Mouse (Mus musculus) regulatory T cell (primary cell): ENCODE results near the gene Rasal3.

Source experiments
- in situ Hi-C: fragments of 300-600 bp; cut with MboI, MseI; formaldehyde crosslinking; loops from one replicate; pipeline ENCODE4 v1.15.1; 2025; ENCODE audit warnings: high pct_unique_total_duplicates

Gene Rasal3

DNA sequence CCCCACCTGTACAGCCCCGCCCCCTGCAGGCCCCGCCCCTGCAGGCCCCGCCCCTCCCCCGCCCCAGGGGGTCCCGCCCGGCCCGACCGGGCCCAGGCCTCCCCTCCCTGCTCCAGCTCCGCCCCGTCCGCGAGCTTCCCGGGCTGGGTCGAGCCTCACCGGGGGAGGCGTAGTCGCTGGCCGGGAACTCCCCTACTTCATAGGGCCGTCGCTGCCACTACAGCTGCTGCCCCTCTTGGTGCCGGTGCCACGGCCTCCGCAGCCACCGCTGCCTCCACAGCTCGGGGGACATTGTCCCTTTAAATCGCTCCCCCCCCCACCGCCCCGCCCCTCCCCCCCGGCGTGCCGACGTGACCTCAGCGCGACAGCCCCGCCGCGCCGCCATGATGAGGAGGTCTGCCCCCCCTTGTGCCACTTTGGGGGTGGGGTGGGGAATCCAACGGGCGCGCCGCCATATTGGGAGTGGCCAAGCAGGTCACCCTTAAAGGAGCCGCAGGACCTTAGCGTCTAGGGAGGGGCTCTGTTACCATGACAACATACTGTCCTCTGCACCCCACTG is 14.2 kb downstream of the Rasal3 start, which contains the start of gene Wiz:
Wiz (minus strand) TSS at position 339 of the 559 bp plus-strand sequence.
- in situ Hi-C loops = no loop called here

- in situ Hi-C loops = no loop called here
These were observed 14.8 kb downstream of the Rasal3 start for GRCm38 (mm10) chr17:32388370-32389100.

DNA sequence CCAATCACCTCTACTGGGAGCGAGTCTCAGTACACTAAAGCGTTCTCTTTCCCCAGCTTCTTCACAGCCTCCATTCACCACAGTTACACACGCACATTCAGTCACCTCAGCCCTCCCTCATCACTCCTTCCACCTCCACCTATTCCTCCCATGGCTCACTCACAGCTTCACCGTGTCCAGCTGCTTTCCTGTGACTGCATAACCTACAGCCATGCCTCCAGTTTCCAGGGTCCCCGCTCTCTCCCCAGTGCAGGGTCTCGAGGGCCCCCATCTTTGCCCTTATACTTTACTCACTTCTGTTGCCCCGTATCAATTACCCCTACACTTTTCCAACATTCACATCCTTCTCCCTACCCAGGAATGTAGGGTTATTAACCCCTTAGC is 15.4 kb downstream of the Rasal3 start:
- in situ Hi-C loops = no loop called here

- in situ Hi-C loops = no loop called here
These were observed 16.5 kb downstream of the Rasal3 start for GRCm38 (mm10) chr17:32386659-32387432.

GRCm38 (mm10) chr17:32383661-32384060 is 19.7 kb downstream of the Rasal3 start:
- in situ Hi-C loops = no loop called here

GRCm38 (mm10) chr17:32382576-32382975 is 20.8 kb downstream of the Rasal3 start:
- in situ Hi-C loops = no loop called here

DNA sequence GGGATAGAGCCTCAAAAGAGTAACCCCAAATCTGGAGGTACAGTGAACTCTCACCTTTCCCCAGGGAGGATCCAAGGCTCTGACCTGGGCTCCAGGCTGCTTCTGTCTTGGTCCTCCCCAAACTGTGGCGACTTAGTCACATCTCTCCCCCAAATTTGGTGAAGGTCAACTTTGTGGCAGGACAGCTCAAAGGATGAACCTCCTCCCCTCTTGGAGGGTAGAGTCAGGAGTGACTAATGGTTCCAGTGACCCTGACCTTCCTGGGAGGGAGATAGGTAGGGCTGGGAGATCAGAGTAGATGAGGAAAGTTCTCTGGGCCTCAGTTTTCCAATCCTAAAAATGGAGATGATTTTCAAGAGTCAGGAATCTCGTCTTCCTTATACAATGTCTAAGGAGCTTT is 24.6 kb downstream of the Rasal3 start:
- in situ Hi-C loops = no loop called here

DNA sequence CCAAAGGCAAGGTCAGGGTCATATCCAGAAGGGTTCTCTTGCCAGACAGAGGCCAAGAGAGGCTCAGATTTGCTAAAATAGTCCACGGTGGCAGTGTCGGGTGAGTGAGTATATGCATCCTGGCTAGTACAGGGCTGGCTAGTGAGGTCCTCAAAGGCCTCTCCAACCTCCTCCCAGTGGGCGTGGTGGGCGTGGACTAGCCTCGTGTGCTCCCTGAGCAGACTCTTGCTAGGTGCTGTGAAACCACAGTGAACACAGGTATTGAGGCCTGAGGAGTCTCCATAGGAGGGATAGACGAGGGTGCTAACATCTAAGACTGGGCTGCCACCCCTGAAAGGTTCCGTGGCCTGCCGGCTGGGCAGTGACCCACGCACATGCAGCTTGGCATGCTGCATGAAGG is 26.2 kb downstream of the Rasal3 start:
- in situ Hi-C loops = no loop called here

DNA sequence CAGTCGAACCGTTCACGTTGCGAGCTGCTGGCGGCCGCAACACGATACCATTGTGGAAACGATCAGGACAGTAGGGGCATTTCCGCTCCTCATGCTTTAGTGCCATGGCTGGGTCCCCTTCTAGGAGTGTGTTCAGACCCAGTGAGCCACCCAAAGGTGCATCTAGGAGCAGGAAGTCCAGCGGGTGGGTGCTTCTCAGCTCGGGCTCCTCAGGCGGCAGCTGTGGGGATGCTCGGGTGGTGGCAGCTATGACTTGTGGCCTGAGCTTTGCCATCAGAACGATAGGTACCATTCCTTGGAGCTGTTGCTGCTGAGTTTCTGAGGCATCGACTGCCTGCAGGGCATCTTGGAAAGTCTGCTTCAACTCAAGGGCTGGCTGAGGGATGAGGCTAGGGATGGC is 26.9 kb downstream of the Rasal3 start:
- in situ Hi-C loops = no loop called here

DNA sequence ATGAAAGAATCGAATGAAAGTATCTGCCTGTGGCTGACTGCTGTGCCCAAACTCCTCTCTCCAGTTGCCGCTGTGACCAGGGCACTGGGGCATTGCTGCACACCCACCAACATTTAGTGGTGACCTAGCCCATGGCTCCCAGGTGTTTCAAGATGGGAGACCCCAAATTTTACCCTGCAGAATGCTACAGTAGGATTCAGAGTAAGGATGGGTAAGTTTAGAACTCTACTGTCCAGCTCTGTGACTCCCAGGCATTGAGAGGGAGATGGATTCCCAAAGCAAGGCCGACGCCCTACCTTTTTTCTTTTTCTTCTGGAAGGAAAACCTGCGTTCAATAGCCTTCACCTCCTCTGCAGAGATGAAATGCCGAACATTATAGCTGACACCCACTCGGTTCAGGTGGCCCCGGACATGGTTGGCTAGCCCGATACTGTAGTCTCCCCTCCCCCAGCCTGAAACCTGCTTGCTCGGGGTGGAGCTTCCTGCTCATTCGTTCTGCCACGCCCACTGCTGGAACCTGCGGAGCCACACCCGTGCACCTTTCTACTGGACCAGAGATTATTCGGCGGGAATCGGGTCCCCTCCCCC is 34.3 kb downstream of the Rasal3 start:
- in situ Hi-C loops = no loop called here

- in situ Hi-C loops = no loop called here
These were observed 35.7 kb downstream of the Rasal3 start for GRCm38 (mm10) chr17:32367706-32368105.

GRCm38 (mm10) chr17:32365296-32365695 is 38.1 kb downstream of the Rasal3 start:
- in situ Hi-C loops = no loop called here

GRCm38 (mm10) chr17:32364850-32365249 is 38.5 kb downstream of the Rasal3 start:
- in situ Hi-C loops = no loop called here

- in situ Hi-C loops = no loop called here
These were observed 39.1 kb downstream of the Rasal3 start for GRCm38 (mm10) chr17:32364331-32364730.

DNA sequence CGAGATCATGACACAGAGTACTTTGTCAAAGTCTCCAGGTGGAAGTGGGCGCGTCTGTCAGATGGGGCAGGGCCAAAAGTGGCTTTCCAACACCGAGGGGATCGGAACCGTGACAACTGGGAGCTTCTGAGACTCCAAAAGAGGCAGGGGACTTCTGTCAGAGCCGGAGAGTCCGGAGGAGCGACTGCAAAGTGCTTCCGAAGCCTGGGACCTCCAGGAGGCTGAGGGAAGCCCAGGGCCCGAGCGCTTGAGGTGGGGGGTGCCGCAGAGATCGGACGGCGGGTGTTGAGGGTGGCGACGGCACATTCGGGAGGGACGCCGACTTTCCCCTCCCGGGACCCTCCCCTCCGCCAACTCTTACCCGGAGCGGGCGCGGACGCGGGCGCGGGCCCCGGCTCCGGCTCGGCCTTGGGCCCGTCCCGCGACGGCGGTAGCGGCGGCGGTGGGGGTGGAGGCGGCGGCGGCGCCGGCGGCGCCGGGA is 39.5 kb downstream of the Rasal3 start:
- in situ Hi-C loops = no loop called here

GRCm38 (mm10) chr17:32362686-32363085 is 40.7 kb downstream of the Rasal3 start:
- in situ Hi-C loops = no loop called here

DNA sequence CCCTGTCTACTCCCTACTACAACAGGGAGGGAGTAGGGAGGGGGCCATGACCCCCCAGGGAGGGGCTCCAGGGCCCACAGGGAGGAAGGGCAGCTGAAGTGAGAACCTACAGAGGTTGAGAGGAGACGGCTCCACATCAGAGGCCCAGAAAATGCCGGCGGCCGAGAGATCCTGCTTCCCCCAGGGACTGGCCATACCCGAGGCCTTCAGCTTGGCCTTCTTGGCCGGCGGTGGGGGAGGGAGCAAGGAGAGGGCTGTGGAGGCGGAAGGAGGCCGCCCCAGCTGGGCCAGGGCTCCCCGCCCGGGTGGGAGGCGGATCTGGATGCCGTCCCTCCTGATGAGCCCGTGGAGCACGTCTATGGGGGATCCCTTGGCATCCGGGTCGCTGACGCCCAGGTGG is 43.5 kb downstream of the Rasal3 start:
- in situ Hi-C loops = no loop called here

DNA sequence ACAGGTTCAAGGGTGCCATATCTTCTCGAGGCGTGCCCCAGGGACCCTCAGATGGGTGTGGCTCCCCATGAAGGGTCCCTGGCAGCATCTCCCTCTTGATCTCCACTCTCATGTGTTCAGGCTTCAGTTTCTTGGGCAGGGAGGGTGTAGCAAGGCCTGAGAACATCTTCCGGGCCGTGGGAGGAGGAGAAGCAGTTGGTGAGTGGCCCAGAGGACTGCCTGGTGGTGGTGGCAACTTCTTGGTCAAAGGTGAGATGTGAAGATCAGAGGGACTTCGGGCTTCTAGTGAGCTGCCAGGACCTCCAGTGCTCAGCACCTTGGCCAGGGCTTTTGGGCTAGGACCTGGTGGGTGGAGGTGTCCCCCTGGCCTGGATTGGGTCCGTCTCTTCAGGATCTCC is 44.4 kb downstream of the Rasal3 start:
- in situ Hi-C loops = no loop called here

DNA sequence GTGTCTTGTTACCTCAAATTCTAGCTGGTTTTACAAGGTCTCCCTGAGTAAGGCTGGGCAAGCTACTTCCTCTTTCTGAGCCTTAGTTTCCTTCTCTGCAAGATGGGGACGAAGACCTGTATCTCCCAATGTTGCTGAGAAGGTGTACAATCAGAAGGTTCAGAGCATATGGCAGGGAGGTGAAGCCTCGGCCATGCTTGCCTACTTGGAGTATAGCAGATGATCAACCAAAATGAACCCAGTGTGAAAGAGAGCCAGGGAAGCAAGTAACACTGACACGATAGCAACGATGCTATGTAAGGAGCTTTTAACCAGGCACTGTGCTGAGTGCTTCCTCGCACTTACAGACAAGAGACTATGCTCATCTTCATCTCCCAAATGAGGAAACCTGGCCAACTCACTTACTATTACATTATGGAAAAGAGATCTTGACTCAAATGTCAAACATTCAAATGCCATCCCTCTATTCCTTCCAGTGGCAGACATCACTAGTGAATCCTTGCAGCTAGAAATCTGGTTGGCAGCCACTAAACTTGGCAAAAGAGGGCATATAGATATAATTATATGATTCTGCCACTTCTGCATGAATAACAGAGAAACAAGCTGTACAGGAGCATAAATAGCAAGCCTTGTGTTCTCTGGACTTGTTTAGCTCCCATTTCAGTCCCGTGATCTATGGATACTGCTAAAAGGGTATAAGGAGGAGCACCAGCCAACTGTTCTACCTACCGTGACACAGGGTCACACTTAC is 45.0 kb downstream of the Rasal3 start:
- in situ Hi-C loops = no loop called here

- in situ Hi-C loops = no loop called here
These were observed 46.3 kb downstream of the Rasal3 start for GRCm38 (mm10) chr17:32356766-32357760.
